Mouse (Mus musculus): Measurements from ENCODE around the gene Mfng. TPM values are rescaled to one million over a fixed set of nuclear protein-coding genes. Genes with fewer than 3 reads are reported as not detected.

Gene Mfng
- polyA plus RNA-seq, 1 experiment from 2014 or later: 28.0 TPM

- no peak for ATAC-seq (ENCODE audit: low FRiP score, low TSS enrichment)
Measured at GRCm38 (mm10) chr15:78772856-78773255, 419 bp downstream of the Mfng start.

GRCm38 (mm10) chr15:78772368-78772763 lies 909 bp downstream of the Mfng start:
- H3K36me3 ChIP-seq (ENCODE audit: control insufficient read depth, insufficient read depth, low read length): no peaks in the 10 kb centered on the region
- H3K27ac ChIP-seq (replicated peaks; ENCODE audit: low read depth, low read length): peak overlapping the region; percentile 89
- no peak for DNase-seq
- H3K27me3 ChIP-seq (ENCODE audit: control insufficient read depth, insufficient read depth, low read length): no peaks in the 10 kb centered on the region
- H3K4me3 ChIP-seq (replicated peaks; ENCODE audit: low read depth, low read length): peak overlapping the region; percentile 30
- peak overlapping the region; percentile 51 for H3K4me2 ChIP-seq (ENCODE audit: low read length)
- H3K9me3 ChIP-seq (ENCODE audit: control insufficient read depth, low read length): no peaks in the 10 kb centered on the region
- peak overlapping the region; percentile 34; the same call in 1 of the 2 replicates for H3K9ac ChIP-seq (replicated peaks; ENCODE audit: low read length)
- no peak for ATAC-seq (ENCODE audit: low FRiP score, low TSS enrichment)
- WGBS: 51% methylated on average over 4 of the region's 4 CpGs
- H3K4me1 ChIP-seq (ENCODE audit: control insufficient read depth, insufficient read depth, low read length): peaks cover 31% of the 10 kb centered on the region

More at GRCm38 (mm10) chr15:78772856-78773255, 419 bp downstream of the Mfng start:
- H3K27me3 ChIP-seq (ENCODE audit: control insufficient read depth, insufficient read depth, low read length): no peaks in the 10 kb centered on the region
- peak overlapping the region; percentile 51 for H3K4me2 ChIP-seq (ENCODE audit: low read length)
- DNase-seq: no peak
- peaks cover 31% of the 10 kb centered on the region for H3K4me1 ChIP-seq (ENCODE audit: control insufficient read depth, insufficient read depth, low read length)
- peak overlapping the region; percentile 30 for H3K4me3 ChIP-seq (replicated peaks; ENCODE audit: low read depth, low read length)
- peak overlapping the region; percentile 89 for H3K27ac ChIP-seq (replicated peaks; ENCODE audit: low read depth, low read length)
- 26% methylated on average over 14 of the region's 14 CpGs for WGBS
- no peaks in the 10 kb centered on the region for H3K36me3 ChIP-seq (ENCODE audit: control insufficient read depth, insufficient read depth, low read length)
- no peaks in the 10 kb centered on the region for H3K9me3 ChIP-seq (ENCODE audit: control insufficient read depth, low read length)
- H3K9ac ChIP-seq (replicated peaks; ENCODE audit: low read length): peak overlapping the region; percentile 31; the same call in 1 of the 2 replicates

- H3K9ac ChIP-seq (replicated peaks; ENCODE audit: low read length): peak overlapping the region; percentile 34; the same call in 1 of the 2 replicates
- ATAC-seq (ENCODE audit: low FRiP score, low TSS enrichment): no peak
- WGBS: 38% methylated on average over 19 of the region's 19 CpGs
Measured at GRCm38 (mm10) chr15:78771531-78772367, 1.5 kb downstream of the Mfng start.

GRCm38 (mm10) chr15:78770983-78771355 lies 2.3 kb downstream of the Mfng start:
- ATAC-seq (ENCODE audit: low FRiP score, low TSS enrichment): peak; percentile 69; the same call in 1 of the 2 replicates
- H3K36me3 ChIP-seq (ENCODE audit: control insufficient read depth, insufficient read depth, low read length): no peaks in the 10 kb centered on the region
- H3K9ac ChIP-seq (replicated peaks; ENCODE audit: low read length): peak overlapping the region; percentile 34; the same call in 1 of the 2 replicates
- whole genome bisulfite sequencing: 3% methylated on average over 5 of the region's 5 CpGs
- DNase-seq: peak; percentile 82
- H3K4me1 ChIP-seq (ENCODE audit: control insufficient read depth, insufficient read depth, low read length): peaks cover 31% of the 10 kb centered on the region
- H3K4me2 ChIP-seq (ENCODE audit: low read length): peak overlapping the region; percentile 51
- H3K9me3 ChIP-seq (ENCODE audit: control insufficient read depth, low read length): no peaks in the 10 kb centered on the region
- H3K27ac ChIP-seq (replicated peaks; ENCODE audit: low read depth, low read length): peak overlapping the region; percentile 89
- peak overlapping the region; percentile 30; the same call in 1 of the 2 replicates for H3K4me3 ChIP-seq (replicated peaks; ENCODE audit: low read depth, low read length)
- no peaks in the 10 kb centered on the region for H3K27me3 ChIP-seq (ENCODE audit: control insufficient read depth, insufficient read depth, low read length)

More at GRCm38 (mm10) chr15:78771531-78772367, 1.5 kb downstream of the Mfng start:
- Histone ChIP-seq H3K27me3 (ENCODE audit: control insufficient read depth, insufficient read depth, low read length) (no peaks in the 10 kb centered on the region), H3K4me1 (ENCODE audit: control insufficient read depth, insufficient read depth, low read length) (peaks cover 31% of the 10 kb centered on the region), H3K9me3 (ENCODE audit: control insufficient read depth, low read length) (no peaks in the 10 kb centered on the region), H3K4me2 (ENCODE audit: low read length) (peak overlapping the region; percentile 51), H3K4me3 (replicated peaks; ENCODE audit: low read depth, low read length) (peak overlapping the region; percentile 30), H3K36me3 (ENCODE audit: control insufficient read depth, insufficient read depth, low read length) (no peaks in the 10 kb centered on the region), H3K27ac (replicated peaks; ENCODE audit: low read depth, low read length) (peak overlapping the region; percentile 89)
- peak; percentile 20 for DNase-seq

- DNase-seq: peak; percentile 21
- no peaks in the 10 kb centered on the region for H3K36me3 ChIP-seq (ENCODE audit: control insufficient read depth, insufficient read depth, low read length)
- peaks cover 31% of the 10 kb centered on the region for H3K4me1 ChIP-seq (ENCODE audit: control insufficient read depth, insufficient read depth, low read length)
- WGBS: 11% methylated on average over 9 of the region's 9 CpGs
- peak overlapping the region; percentile 89 for H3K27ac ChIP-seq (replicated peaks; ENCODE audit: low read depth, low read length)
- H3K27me3 ChIP-seq (ENCODE audit: control insufficient read depth, insufficient read depth, low read length): no peaks in the 10 kb centered on the region
- peak overlapping the region; percentile 51 for H3K4me2 ChIP-seq (ENCODE audit: low read length)
- ATAC-seq (ENCODE audit: low FRiP score, low TSS enrichment): no peak
- H3K9ac ChIP-seq (replicated peaks; ENCODE audit: low read length): no peak overlapping the region; the same call in 1 of the 2 replicates
- no peaks in the 10 kb centered on the region for H3K9me3 ChIP-seq (ENCODE audit: control insufficient read depth, low read length)
- H3K4me3 ChIP-seq (replicated peaks; ENCODE audit: low read depth, low read length): peak overlapping the region; percentile 18
Measured at GRCm38 (mm10) chr15:78770234-78770982, 2.9 kb downstream of the Mfng start.

GRCm38 (mm10) chr15:78769064-78769463 lies 4.2 kb downstream of the Mfng start:
- Histone ChIP-seq H3K4me2 (ENCODE audit: low read length) (peak overlapping the region; percentile 51; the same call in 1 of the 2 replicates), H3K4me3 (replicated peaks; ENCODE audit: low read depth, low read length) (no peak overlapping the region), H3K4me1 (ENCODE audit: control insufficient read depth, insufficient read depth, low read length) (peaks cover 31% of the 10 kb centered on the region), H3K27me3 (ENCODE audit: control insufficient read depth, insufficient read depth, low read length) (no peaks in the 10 kb centered on the region), H3K27ac (replicated peaks; ENCODE audit: low read depth, low read length) (no peak overlapping the region), H3K36me3 (ENCODE audit: control insufficient read depth, insufficient read depth, low read length) (no peaks in the 10 kb centered on the region), H3K9ac (replicated peaks; ENCODE audit: low read length) (no peak overlapping the region), H3K9me3 (ENCODE audit: control insufficient read depth, low read length) (no peaks in the 10 kb centered on the region)
- 91% methylated on average over 4 of the region's 4 CpGs for WGBS
- DNase-seq: no peak
- ATAC-seq (ENCODE audit: low FRiP score, low TSS enrichment): no peak

GRCm38 (mm10) chr15:78763704-78764103 lies 9.6 kb downstream of the Mfng start:
- Histone ChIP-seq H3K9me3 (ENCODE audit: control insufficient read depth, low read length) (no peaks in the 10 kb centered on the region), H3K9ac (replicated peaks; ENCODE audit: low read length) (no peak overlapping the region), H3K4me1 (ENCODE audit: control insufficient read depth, insufficient read depth, low read length) (0 out of 2 replicates have a peak, but pooled peaks cover 7% of the 10 kb centered on the region), H3K27me3 (ENCODE audit: control insufficient read depth, insufficient read depth, low read length) (no peaks in the 10 kb centered on the region), H3K4me3 (replicated peaks; ENCODE audit: low read depth, low read length) (no peak overlapping the region), H3K36me3 (ENCODE audit: control insufficient read depth, insufficient read depth, low read length) (no peaks in the 10 kb centered on the region), H3K27ac (replicated peaks; ENCODE audit: low read depth, low read length) (peak overlapping the region; percentile 52; the same call in 1 of the 2 replicates), H3K4me2 (ENCODE audit: low read length) (no peak overlapping the region)
- 78% methylated on average over 5 of the region's 5 CpGs for WGBS
- DNase-seq (no peak), ATAC-seq (ENCODE audit: low FRiP score, low TSS enrichment) (no peak)

- H3K27me3 ChIP-seq (ENCODE audit: control insufficient read depth, insufficient read depth, low read length): no peaks in the 10 kb centered on the region
- no peaks in the 10 kb centered on the region for H3K9me3 ChIP-seq (ENCODE audit: control insufficient read depth, low read length)
- no peak overlapping the region for H3K4me2 ChIP-seq (ENCODE audit: low read length)
- H3K9ac ChIP-seq (replicated peaks; ENCODE audit: low read length): no peak overlapping the region
- H3K4me1 ChIP-seq (ENCODE audit: control insufficient read depth, insufficient read depth, low read length): 0 out of 2 replicates have a peak, but pooled peaks cover 7% of the 10 kb centered on the region
- WGBS: 19% methylated on average over 10 of the region's 10 CpGs
- H3K36me3 ChIP-seq (ENCODE audit: control insufficient read depth, insufficient read depth, low read length): no peaks in the 10 kb centered on the region
- H3K27ac ChIP-seq (replicated peaks; ENCODE audit: low read depth, low read length): peak overlapping the region; percentile 52; the same call in 1 of the 2 replicates
- no peak; the same call in 1 of the 2 replicates for ATAC-seq (ENCODE audit: low FRiP score, low TSS enrichment)
- peak; percentile 64 for DNase-seq
- H3K4me3 ChIP-seq (replicated peaks; ENCODE audit: low read depth, low read length): no peak overlapping the region
Measured at GRCm38 (mm10) chr15:78763210-78763609, 10.1 kb downstream of the Mfng start.

Data from midbrain, embryonic 14.5 days (tissue).